Mouse (Mus musculus) layer of hippocampus, postnatal 10 days (tissue): Measurements from ENCODE around the gene Cyp1b1. TPM values are rescaled to one million over a fixed set of nuclear protein-coding genes. Genes with fewer than 3 reads are reported as not detected.

Source experiments
- DNase-seq, 2 experiments: peaks; one replicate each; pipeline ENCODE4 v3.0.0; 2021; ENCODE audit warnings: low spot score in 2 of 2
- total RNA-seq, 2 experiments: library from RNA; stranded (reverse); gene quantifications; 2 replicates each; pipeline ENCODE4 v1.2.3; 2021

Gene Cyp1b1
- total RNA-seq, 2 experiments from 2014 or later, result 6.0 to 6.1 TPM

DNA sequence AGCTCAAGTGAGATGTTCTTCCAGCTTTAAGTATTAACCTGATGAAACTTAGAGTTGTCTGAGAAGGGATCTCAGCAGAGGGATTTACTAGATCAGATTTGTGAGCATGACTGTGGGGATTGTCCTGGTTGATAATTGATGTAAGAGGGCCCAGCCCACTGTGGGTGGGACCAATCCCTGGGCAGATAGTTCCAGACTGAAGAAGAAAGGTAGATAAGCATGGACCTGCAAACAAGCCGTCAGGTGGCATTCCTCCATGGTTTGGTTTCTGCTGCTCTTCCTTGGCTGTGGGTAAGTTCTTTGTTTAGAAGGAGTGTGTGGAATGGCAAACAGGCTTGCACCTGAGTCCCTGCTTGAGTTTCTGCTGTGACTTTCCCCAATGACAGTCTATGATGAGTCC, 61.7 kb downstream of the Cyp1b1 start:
- no peak for DNase-seq

Other genes with a start within 250 kb of the Cyp1b1 start
- 10 to 100 TPM; 10.6 to 12.8 TPM for gene Rmdn2, start 103.2 kb downstream of the Cyp1b1 start, total RNA-seq
- gene Atl2, start 181.1 kb upstream of the Cyp1b1 start, total RNA-seq, result 10 to 100 TPM; 60.0 to 60.2 TPM